Mouse (Mus musculus) MEL (cell line): ENCODE results near the gene Ptpre. TPM values are rescaled to one million over a fixed set of nuclear protein-coding genes. Genes with fewer than 3 reads are reported as not detected.

Experiments
- DNase-seq: peaks from one replicate; pipeline ENCODE4 v3.0.0; 2011; ENCODE audit warnings: low read depth, low spot score
- H3K27ac ChIP-seq: 2 replicates; pipeline ENCODE4 v1.5.1; 2012; ENCODE audit warnings: low read depth, mild to moderate bottlenecking, control low read depth, low read length, moderate library complexity; ENCODE audit not compliant: control insufficient read depth
- H3K27me3 ChIP-seq, 2 experiments: fragments of 150-350 bp in 1 of 2; sonication (generic) in 1 of 2; 2 replicates each; pipeline ENCODE4 v1.6.1; 2012; ENCODE audit warnings: low read length in 2 of 2, mild to moderate bottlenecking in 2 of 2, improper control_type of control experiment in 1 of 2, moderate library complexity in 1 of 2; ENCODE audit not compliant: insufficient read depth in 2 of 2, control insufficient read depth in 1 of 2
- H3K36me3 ChIP-seq, 2 experiments: 2 replicates each; pipeline ENCODE4 v1.6.1; 2012 to 2014; ENCODE audit warnings: low read length in 2 of 2, improper control_type of control experiment in 1 of 2, inconsistent platforms in 1 of 2, mild to moderate bottlenecking in 1 of 2; ENCODE audit not compliant: insufficient read depth in 2 of 2, control insufficient read depth in 1 of 2
- H3K4me1 ChIP-seq, 2 experiments: fragments of 150-350 bp in 1 of 2; sonication (generic) in 1 of 2; 2 replicates each; pipeline ENCODE4 v1.6.1; 2012; ENCODE audit warnings: low read length in 2 of 2, improper control_type of control experiment in 1 of 2, mild to moderate bottlenecking in 1 of 2; ENCODE audit not compliant: insufficient read depth in 2 of 2, control insufficient read depth in 1 of 2
- H3K4me3 ChIP-seq, 2 experiments: fragments of 150-350 bp in 1 of 2; sonication (generic) in 1 of 2; 2 replicates each; pipeline ENCODE4 v1.5.1; 2012; ENCODE audit warnings: low read depth in 2 of 2, low read length in 2 of 2, mild to moderate bottlenecking in 2 of 2, moderate library complexity in 2 of 2, control low read depth in 1 of 2, improper control_type of control experiment in 1 of 2; ENCODE audit not compliant: control insufficient read depth in 1 of 2, insufficient read depth in 1 of 2
- H3K79me2 ChIP-seq: 2 replicates; pipeline ENCODE4 v1.6.1; 2012; ENCODE audit warnings: mild to moderate bottlenecking, low read length, moderate library complexity; ENCODE audit not compliant: control insufficient read depth, poor library complexity, insufficient read depth
- H3K9ac ChIP-seq: 2 replicates; pipeline ENCODE4 v1.6.1; 2012; ENCODE audit warnings: low read depth, mild to moderate bottlenecking, control low read depth, low read length, moderate library complexity; ENCODE audit not compliant: control insufficient read depth, poor library complexity, severe bottlenecking
- H3K9me3 ChIP-seq: fragments of 150-350 bp; sonication (generic); replicated peaks from 2 replicates; pipeline ENCODE4 v1.6.1; 2012; ENCODE audit warnings: mild to moderate bottlenecking, low read length, improper control_type of control experiment, moderate library complexity; ENCODE audit not compliant: insufficient read depth
- BHLHE40 ChIP-seq: IDR thresholded peaks from 2 replicates; pipeline ENCODE4 v1.6.1; 2012; ENCODE audit warnings: low read depth, mild to moderate bottlenecking, inconsistent platforms, low read length, improper control_type of control experiment, borderline replicate concordance
- CHD1 ChIP-seq: IDR thresholded peaks from 2 replicates; pipeline ENCODE4 v1.6.1; 2012; ENCODE audit warnings: low read depth, mild to moderate bottlenecking, inconsistent platforms, low read length, improper control_type of control experiment
- CHD2 ChIP-seq: IDR thresholded peaks from 2 replicates; pipeline ENCODE4 v1.6.1; 2011; ENCODE audit warnings: low read length, improper control_type of control experiment
- E2F4 ChIP-seq: IDR thresholded peaks from 2 replicates; pipeline ENCODE4 v1.6.1; 2011; ENCODE audit warnings: low read depth, low read length, improper control_type of control experiment, borderline replicate concordance
- EP300 ChIP-seq, 2 experiments: IDR thresholded peaks; 2 replicates each; pipeline ENCODE4 v1.6.1; 2011; ENCODE audit warnings: improper control_type of control experiment in 2 of 2, low read length in 2 of 2, low read depth in 1 of 2, mild to moderate bottlenecking in 1 of 2
- ETS1 ChIP-seq: IDR thresholded peaks from 2 replicates; pipeline ENCODE4 v1.6.1; 2012; ENCODE audit warnings: low read depth, mild to moderate bottlenecking, inconsistent platforms, low read length, improper control_type of control experiment, moderate library complexity
- GABPA ChIP-seq: IDR thresholded peaks from 2 replicates; pipeline ENCODE4 v1.6.1; 2012; ENCODE audit warnings: low read depth, mild to moderate bottlenecking, inconsistent platforms, low read length, improper control_type of control experiment, moderate library complexity
- GATA1 ChIP-seq: IDR thresholded peaks from 2 replicates; pipeline ENCODE4 v1.6.1; 2011; ENCODE audit warnings: low read depth, low read length, improper control_type of control experiment
- HCFC1 ChIP-seq: IDR thresholded peaks from 2 replicates; pipeline ENCODE4 v1.6.1; 2012; ENCODE audit warnings: low read depth, mild to moderate bottlenecking, inconsistent platforms, low read length, improper control_type of control experiment, moderate library complexity
- JUND ChIP-seq: IDR thresholded peaks from 2 replicates; pipeline ENCODE4 v1.6.1; 2011; ENCODE audit warnings: low read depth, mild to moderate bottlenecking, improper control_type of control experiment, low read length
- KAT2A ChIP-seq: conservative IDR thresholded peaks from 2 replicates; pipeline ENCODE4 v1.6.1; 2012; ENCODE audit warnings: low read depth, low read length, improper control_type of control experiment, inconsistent platforms
- MAFK ChIP-seq: IDR thresholded peaks from 2 replicates; pipeline ENCODE4 v1.6.1; 2011; ENCODE audit warnings: low read depth, mild to moderate bottlenecking, low read length, improper control_type of control experiment, borderline replicate concordance
- MAX ChIP-seq: IDR thresholded peaks from 2 replicates; pipeline ENCODE4 v1.6.1; 2011; ENCODE audit warnings: low read length, improper control_type of control experiment
- MXI1 ChIP-seq: IDR thresholded peaks from 2 replicates; pipeline ENCODE4 v1.6.1; 2011; ENCODE audit warnings: mild to moderate bottlenecking, low read depth, low read length, improper control_type of control experiment
- MYB ChIP-seq: IDR thresholded peaks from 2 replicates; pipeline ENCODE4 v1.6.1; 2011; ENCODE audit warnings: mild to moderate bottlenecking, low read depth, low read length, improper control_type of control experiment
- MYC ChIP-seq: IDR thresholded peaks from 2 replicates; pipeline ENCODE4 v1.6.1; 2011; ENCODE audit warnings: low read depth, mild to moderate bottlenecking, low read length, improper control_type of control experiment, moderate library complexity
- NELFE ChIP-seq: IDR thresholded peaks from 2 replicates; pipeline ENCODE4 v1.6.1; 2011; ENCODE audit warnings: low read depth, low read length, improper control_type of control experiment
- NRF1 ChIP-seq: IDR thresholded peaks from 2 replicates; pipeline ENCODE4 v1.6.1; 2014; ENCODE audit warnings: low read depth, mild to moderate bottlenecking, inconsistent platforms, low read length, improper control_type of control experiment, moderate library complexity; ENCODE audit not compliant: poor library complexity, insufficient read depth, severe bottlenecking
- POLR2A ChIP-seq, 2 experiments: IDR thresholded peaks; 2 replicates each; pipeline ENCODE4 v1.6.1; 2011 to 2012; ENCODE audit warnings: low read length in 2 of 2, mild to moderate bottlenecking in 2 of 2, control low read depth in 1 of 2, improper control_type of control experiment in 1 of 2, low read depth in 1 of 2, moderate library complexity in 1 of 2; ENCODE audit not compliant: control insufficient read depth in 1 of 2, insufficient read depth in 1 of 2, poor library complexity in 1 of 2
- SIN3A ChIP-seq: IDR thresholded peaks from 2 replicates; pipeline ENCODE4 v1.6.1; 2012; ENCODE audit warnings: low read length, improper control_type of control experiment, inconsistent platforms
- SMC3 ChIP-seq: IDR thresholded peaks from 2 replicates; pipeline ENCODE4 v1.6.1; 2011; ENCODE audit warnings: low read depth, low read length, improper control_type of control experiment
- TAL1 ChIP-seq: IDR thresholded peaks from 2 replicates; pipeline ENCODE4 v1.6.1; 2012; ENCODE audit warnings: mild to moderate bottlenecking, inconsistent platforms, low read length, moderate library complexity, mixed read lengths
- TBP ChIP-seq: IDR thresholded peaks from 2 replicates; pipeline ENCODE4 v1.8.0; 2011; ENCODE audit warnings: low read depth, low read length, improper control_type of control experiment
- TCF12 ChIP-seq: IDR thresholded peaks from 2 replicates; pipeline ENCODE4 v1.6.1; 2014; ENCODE audit warnings: low read depth, mild to moderate bottlenecking, inconsistent platforms, low read length, improper control_type of control experiment, moderate library complexity
- USF1 ChIP-seq: IDR thresholded peaks from 2 replicates; pipeline ENCODE4 v1.6.1; 2014; ENCODE audit warnings: low read depth, mild to moderate bottlenecking, inconsistent platforms, low read length, improper control_type of control experiment, moderate library complexity
- USF2 ChIP-seq, 2 experiments: IDR thresholded peaks; 2 replicates each; pipeline ENCODE4 v1.6.1; 2011 to 2012; ENCODE audit warnings: improper control_type of control experiment in 2 of 2, low read length in 2 of 2, borderline replicate concordance in 1 of 2, inconsistent platforms in 1 of 2, low read depth in 1 of 2, mild to moderate bottlenecking in 1 of 2; ENCODE audit not compliant: insufficient read depth in 1 of 2
- ZC3H11A ChIP-seq: IDR thresholded peaks from 2 replicates; pipeline ENCODE4 v1.6.1; 2012; ENCODE audit warnings: low read depth, mild to moderate bottlenecking, inconsistent platforms, low read length, improper control_type of control experiment
- ZKSCAN1 ChIP-seq: IDR thresholded peaks from 2 replicates; pipeline ENCODE4 v1.6.1; 2012; ENCODE audit warnings: low read depth, mild to moderate bottlenecking, inconsistent platforms, low read length, improper control_type of control experiment, moderate library complexity
- ZMIZ1 ChIP-seq: IDR thresholded peaks from 2 replicates; pipeline ENCODE4 v1.6.1; 2012; ENCODE audit warnings: low read depth, mild to moderate bottlenecking, inconsistent platforms, low read length, improper control_type of control experiment, moderate library complexity
- polyA plus RNA-seq, 2 experiments: library from polyadenylated mRNA; stranded (reverse) in 1 of 2; unstranded in 1 of 2; fragments of >175 nt in 1 of 2; fragments of >200 nt in 1 of 2; gene quantifications; 2 replicates each; pipeline versions ENCODE4 v1.2.1 to v1.2.4; 2012; ENCODE audit warnings: low replicate concordance in 2 of 2, low read depth in 1 of 2; ENCODE audit not compliant: insufficient read length in 2 of 2, insufficient read depth in 1 of 2, missing spikeins in 1 of 2
- total RNA-seq: library from RNA; depleted of rRNA; stranded (reverse); fragments of 300-350 nt; gene quantifications from 2 replicates; pipeline ENCODE4 v1.2.3, GENCODE M21; 2012

Gene Ptpre
- total and polyA plus RNA-seq, 3 experiments: 4.9 to 12.9 TPM; not detected in 1

GRCm38 (mm10) chr7:135715166-135715565 is 177.9 kb downstream of the Ptpre start:
- Histone ChIP-seq H3K4me1 (peaks cover 7% of the 10 kb centered on the region in 2 experiments; a peak in 3 of 4 replicates), H3K9ac (peak overlapping the region; percentile 99), H3K36me3 (peaks cover 22 to 32% of the 10 kb centered on the region in 2 experiments), H3K27me3 (no peaks in the 10 kb centered on the region), H3K4me3 (peak overlapping the region; percentile 87 to 92), H3K27ac (peak overlapping the region; percentile 92), H3K9me3 (no peaks in the 10 kb centered on the region), H3K79me2 (peaks cover 54% of the 10 kb centered on the region)
- peak; percentile 54 for DNase-seq
- TF ChIP-seq CHD2 (no peak), SIN3A (peak; percentile 40; the same call in 1 of the 2 replicates), MYC (0 out of 2 replicates have a peak, but pooled peaks have one; percentile 4), ZMIZ1 (0 out of 2 replicates have a peak, but pooled peaks have one; percentile 29), MXI1 (peak; percentile 36; the same call in 1 of the 2 replicates)

- peak within 1 kb of the TSS; percentile 87 to 92 for H3K4me3 ChIP-seq
- H3K36me3 ChIP-seq: peaks cover 16 to 28% of the 10 kb centered on the region in 2 experiments
- H3K9ac ChIP-seq: peak within 1 kb of the TSS; percentile 99
- no peaks in the 10 kb centered on the region for H3K27me3 ChIP-seq
- no peaks in the 10 kb centered on the region for H3K9me3 ChIP-seq
- DNase-seq: peak; percentile 75
- peaks cover 8 to 12% of the 10 kb centered on the region in 2 experiments for H3K4me1 ChIP-seq
- H3K79me2 ChIP-seq: peaks cover 47% of the 10 kb centered on the region
- H3K27ac ChIP-seq: peak within 1 kb of the TSS; percentile 92
- 0 out of 2 replicates have a peak, but pooled peaks have one; percentile 15 for TF ChIP-seq ZMIZ1
- TF ChIP-seq NRF1: no peak
- no peak; the same call in 1 of the 2 replicates for TF ChIP-seq MAX
- TF ChIP-seq GABPA: no peak; the same call in 1 of the 2 replicates
- no peak for TF ChIP-seq E2F4
- no peak for TF ChIP-seq TBP
- no peak for TF ChIP-seq MAFK
- no peak for TF ChIP-seq ZC3H11A
- TF ChIP-seq CHD1: no peak; the same call in 1 of the 2 replicates
- no peak for TF ChIP-seq SMC3
- TF ChIP-seq ZKSCAN1: no peak
- TF ChIP-seq MYC: no peak
- no peak for TF ChIP-seq HCFC1
- TF ChIP-seq JUND: no peak
- TF ChIP-seq MXI1: peak; percentile 43
- TF ChIP-seq EP300 (IDR thresholded peaks at IDR 0.05; ENCODE audit: low read depth in 1 of 2, low read length in 2 of 2): no peak
- no peak for TF ChIP-seq BHLHE40
- TF ChIP-seq NELFE: peak; percentile 5; the same call in 1 of the 2 replicates
- 0 out of 2 replicates have a peak, but pooled peaks have one; percentile 3 for TF ChIP-seq TCF12
- TF ChIP-seq POLR2A (IDR thresholded peaks at IDR 0.05; ENCODE audit: control insufficient read depth in 1 of 2, insufficient read depth in 1 of 2, low read depth in 1 of 2, low read length in 2 of 2, poor library complexity in 1 of 2): peak in 1 of 2 experiments; percentile 62; a peak in 2 of 4 replicates
- no peak for TF ChIP-seq MYB
- TF ChIP-seq USF1: no peak
- TF ChIP-seq KAT2A: no peak
- no peak for TF ChIP-seq USF2 (IDR thresholded peaks at IDR 0.05; ENCODE audit: borderline replicate concordance in 1 of 2, insufficient read depth in 1 of 2, low read depth in 1 of 2, low read length in 2 of 2)
- TF ChIP-seq TAL1: no peak
- TF ChIP-seq GATA1: no peak
- TF ChIP-seq ETS1: no peak
Measured at GRCm38 (mm10) chr7:135715642-135716444, 178.6 kb downstream of the Ptpre start, which contains the start of gene Mki67. Gene Mki67 (minus strand): TSS chr7:135716361.
